Mouse (Mus musculus): ENCODE measurements around the gene Akap11.

DNA sequence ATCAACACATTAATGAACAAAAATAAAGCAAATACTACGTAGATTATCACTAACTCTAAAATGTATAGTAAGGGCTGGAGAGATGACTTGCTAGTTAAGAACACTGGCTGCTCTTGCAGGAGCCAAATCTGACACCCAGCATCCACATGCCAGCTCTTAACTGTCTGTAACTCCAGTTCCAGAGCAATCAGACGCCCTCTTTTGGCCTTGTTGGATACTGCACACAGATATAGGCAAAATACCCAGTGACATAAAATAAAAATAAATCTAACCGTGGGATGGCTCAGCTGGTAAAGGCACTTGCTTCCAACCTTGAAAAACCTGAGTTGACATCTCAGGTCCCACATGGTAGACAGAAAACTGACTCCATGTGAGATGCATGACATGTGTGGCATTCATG is 36.0 kb downstream of the Akap11 start:
- TF ChIP-seq CTCF (IDR thresholded peaks at IDR 0.05; ENCODE audit: control insufficient read depth, insufficient read depth, insufficient read length) (no peak), CEBPB (IDR thresholded peaks at IDR 0.05; ENCODE audit: low read depth) (no peak), USF1 (IDR thresholded peaks at IDR 0.05; ENCODE audit: low read depth) (no peak), MAX (IDR thresholded peaks at IDR 0.05) (no peak), MYOD1 (IDR thresholded peaks at IDR 0.05; ENCODE audit: control insufficient read depth, insufficient read length, low read depth) (no peak), MYOG (IDR thresholded peaks at IDR 0.05; ENCODE audit: control insufficient read depth, extremely low read depth, insufficient read length) (no peak), FOSL1 (IDR thresholded peaks at IDR 0.05; ENCODE audit: insufficient read depth, low read length, poor library complexity, severe bottlenecking) (no peak)

All from C2C12 (cell line).